Mouse (Mus musculus) lung, embryonic 16.5 days (tissue): Measurements from ENCODE around the gene Slc7a6. TPM values are rescaled to one million over a fixed set of nuclear protein-coding genes. Genes with fewer than 3 reads are reported as not detected.

Source experiments
- ATAC-seq: fragments of 200-750 bp; cut with Nextera tagmentation; 2 replicates; pipeline ENCODE4 v1.8.0; 2017; ENCODE audit warnings: low read depth, mild to moderate bottlenecking, moderate library complexity
- H3K27ac ChIP-seq: fragments of 300-500 bp; sonication (generic); 2 replicates; pipeline ENCODE4 v1.5.1; 2014; ENCODE audit warnings: mild to moderate bottlenecking, control low read depth, low read length
- H3K27me3 ChIP-seq: fragments of 300-500 bp; sonication (generic); 2 replicates; pipeline ENCODE4 v1.6.1; 2014; ENCODE audit warnings: low read depth, low read length, mixed read lengths; ENCODE audit not compliant: control insufficient read depth, insufficient read depth
- H3K36me3 ChIP-seq: fragments of 300-500 bp; sonication (generic); 2 replicates; pipeline ENCODE4 v1.6.1; 2014; ENCODE audit warnings: low read length; ENCODE audit not compliant: control insufficient read depth, insufficient read depth
- H3K4me1 ChIP-seq: fragments of 300-500 bp; sonication (generic); replicated peaks from 2 replicates; pipeline ENCODE4 v1.6.1; 2014; ENCODE audit warnings: low read length, mixed read lengths; ENCODE audit not compliant: control insufficient read depth, insufficient read depth
- H3K4me2 ChIP-seq: fragments of 300-500 bp; sonication (generic); 2 replicates; pipeline ENCODE4 v1.6.1; 2014; ENCODE audit warnings: low read depth, low read length, control low read depth
- H3K4me3 ChIP-seq: fragments of 300-500 bp; sonication (generic); 2 replicates; pipeline ENCODE4 v1.5.1; 2014; ENCODE audit warnings: mild to moderate bottlenecking, low read length, control low read depth
- H3K9ac ChIP-seq: fragments of 300-500 bp; sonication (generic); 2 replicates; pipeline ENCODE4 v1.6.1; 2014; ENCODE audit warnings: low read length, control low read depth
- H3K9me3 ChIP-seq: fragments of 300-500 bp; sonication (generic); 2 replicates; pipeline ENCODE4 v1.6.1; 2016; ENCODE audit warnings: low read length; ENCODE audit not compliant: control insufficient read depth
- WGBS: fragments of 180-500 bp; shearing (Covaris S2); extraction: QIAGEN DNeasy Blood & Tissue Kit; methylation state at CpG from one replicate; pipeline ENCODE4 v1.1.7; 2014; 5-methylcytosine and 5-hydroxymethylcytosine counted together
- polyA plus RNA-seq: library from polyadenylated mRNA; unstranded; fragments of >200 nt; fragmentation: Nextera tagmentation; extraction: Ambion mirVana; gene quantifications from 2 replicates; pipeline ENCODE4 v1.2.1, GENCODE M21; 2015

Slc7a6 gene
- polyA plus RNA-seq, 1 experiment from 2014 or later = 41.3 TPM

- no peaks in the 10 kb centered on the region for H3K9me3 ChIP-seq
- peak within 1 kb of the TSS; percentile 81 for H3K9ac ChIP-seq
- under 1% methylated on average over 38 of the region's 38 CpGs for WGBS
- H3K4me1 ChIP-seq = peaks cover 11% of the 10 kb centered on the region
- peak within 1 kb of the TSS; percentile 74 for H3K4me3 ChIP-seq
- peak within 1 kb of the TSS; percentile 66; the same call in 1 of the 2 replicates for H3K27ac ChIP-seq
- no peaks in the 10 kb centered on the region; the same call in 1 of the 2 replicates for H3K36me3 ChIP-seq
- H3K27me3 ChIP-seq = no peaks in the 10 kb centered on the region
- ATAC-seq = peak; percentile 98
- peak within 1 kb of the TSS; percentile 84 for H3K4me2 ChIP-seq
Measured at GRCm38 (mm10) chr8:106149801-106150652, 18.6 kb upstream of the Slc7a6 start, which contains the start of gene Pla2g15. Gene Pla2g15 (plus strand): TSS chr8:106150399.

- H3K36me3 ChIP-seq = no peaks in the 10 kb centered on the region; the same call in 1 of the 2 replicates
- H3K27ac ChIP-seq = peak overlapping the region; percentile 66; the same call in 1 of the 2 replicates
- H3K4me3 ChIP-seq = peak overlapping the region; percentile 74
- no peaks in the 10 kb centered on the region for H3K27me3 ChIP-seq
- peak overlapping the region; percentile 81 for H3K9ac ChIP-seq
- ATAC-seq = no peak
- H3K4me1 ChIP-seq = peaks cover 10% of the 10 kb centered on the region
- 15% methylated on average over 8 of the region's 8 CpGs for WGBS
- H3K4me2 ChIP-seq = peak overlapping the region; percentile 84
- H3K9me3 ChIP-seq = no peaks in the 10 kb centered on the region
Measured at GRCm38 (mm10) chr8:106150653-106151000, 18.0 kb upstream of the Slc7a6 start.

- Histone ChIP-seq H3K27ac (no peak overlapping the region), H3K27me3 (no peaks in the 10 kb centered on the region), H3K4me1 (peaks cover 10% of the 10 kb centered on the region), H3K9me3 (no peaks in the 10 kb centered on the region), H3K36me3 (peaks cover 1% of the 10 kb centered on the region; the same call in 1 of the 2 replicates), H3K9ac (peak overlapping the region; percentile 81), H3K4me3 (peak overlapping the region; percentile 74), H3K4me2 (peak overlapping the region; percentile 84)
- 69% methylated on average over 9 of the region's 9 CpGs for WGBS
- ATAC-seq = no peak
Measured at GRCm38 (mm10) chr8:106151041-106151440, 17.6 kb upstream of the Slc7a6 start.

- no peaks in the 10 kb centered on the region for H3K9me3 ChIP-seq
- H3K27me3 ChIP-seq = no peaks in the 10 kb centered on the region
- H3K9ac ChIP-seq = no peak overlapping the region
- WGBS = 67% methylated on average over 4 of the region's 4 CpGs
- ATAC-seq = no peak
- H3K27ac ChIP-seq = no peak overlapping the region
- peaks cover 10% of the 10 kb centered on the region for H3K4me1 ChIP-seq
- H3K4me2 ChIP-seq = no peak overlapping the region
- no peak overlapping the region for H3K4me3 ChIP-seq
- H3K36me3 ChIP-seq = peaks cover 4% of the 10 kb centered on the region; the same call in 1 of the 2 replicates
Measured at GRCm38 (mm10) chr8:106152876-106153275, 15.8 kb upstream of the Slc7a6 start.

- H3K9me3 ChIP-seq = no peaks in the 10 kb centered on the region
- H3K4me3 ChIP-seq = no peak overlapping the region
- ATAC-seq = no peak
- no peak overlapping the region for H3K4me2 ChIP-seq
- H3K36me3 ChIP-seq = peaks cover 6% of the 10 kb centered on the region; the same call in 1 of the 2 replicates
- no peaks in the 10 kb centered on the region for H3K27me3 ChIP-seq
- H3K27ac ChIP-seq = no peak overlapping the region
- no peak overlapping the region for H3K9ac ChIP-seq
- 93% methylated on average over 1 of the region's 1 CpGs for WGBS
- no peaks in the 10 kb centered on the region for H3K4me1 ChIP-seq
Measured at GRCm38 (mm10) chr8:106157419-106157818, 11.2 kb upstream of the Slc7a6 start.

- H3K9ac ChIP-seq = no peak overlapping the region
- H3K36me3 ChIP-seq = peaks cover 13% of the 10 kb centered on the region
- H3K9me3 ChIP-seq = no peaks in the 10 kb centered on the region
- no peak overlapping the region for H3K4me3 ChIP-seq
- H3K4me2 ChIP-seq = no peak overlapping the region
- WGBS = 86% methylated on average over 10 of the region's 10 CpGs
- ATAC-seq = no peak
- H3K27me3 ChIP-seq = no peaks in the 10 kb centered on the region
- no peak overlapping the region for H3K27ac ChIP-seq
- no peaks in the 10 kb centered on the region for H3K4me1 ChIP-seq
Measured at GRCm38 (mm10) chr8:106158381-106158780, 10.3 kb upstream of the Slc7a6 start.

GRCm38 (mm10) chr8:106159876-106160275 is 8.8 kb upstream of the Slc7a6 start:
- no peak overlapping the region for H3K9ac ChIP-seq
- H3K4me2 ChIP-seq = no peak overlapping the region
- no peaks in the 10 kb centered on the region for H3K9me3 ChIP-seq
- H3K27ac ChIP-seq = no peak overlapping the region
- peaks cover 16% of the 10 kb centered on the region for H3K36me3 ChIP-seq
- H3K4me3 ChIP-seq = no peak overlapping the region
- no peaks in the 10 kb centered on the region for H3K27me3 ChIP-seq
- 84% methylated on average over 6 of the region's 6 CpGs for WGBS
- no peak for ATAC-seq
- H3K4me1 ChIP-seq = no peaks in the 10 kb centered on the region

- Histone ChIP-seq H3K36me3 (peaks cover 13% of the 10 kb centered on the region), H3K9ac (no peak overlapping the region), H3K9me3 (no peaks in the 10 kb centered on the region), H3K4me2 (no peak overlapping the region), H3K27ac (no peak overlapping the region), H3K4me3 (no peak overlapping the region), H3K27me3 (no peaks in the 10 kb centered on the region), H3K4me1 (peaks cover 2% of the 10 kb centered on the region; the same call in 1 of the 2 replicates)
- 84% methylated on average over 9 of the region's 9 CpGs for WGBS
- ATAC-seq = no peak
Measured at GRCm38 (mm10) chr8:106163251-106163650, 5.4 kb upstream of the Slc7a6 start.

GRCm38 (mm10) chr8:106165460-106165859 is 3.2 kb upstream of the Slc7a6 start:
- Histone ChIP-seq H3K27me3 (no peaks in the 10 kb centered on the region), H3K9ac (no peak overlapping the region), H3K27ac (no peak overlapping the region), H3K4me1 (peaks cover 11% of the 10 kb centered on the region), H3K4me3 (no peak overlapping the region), H3K36me3 (peaks cover 12% of the 10 kb centered on the region), H3K4me2 (no peak overlapping the region), H3K9me3 (no peaks in the 10 kb centered on the region)
- WGBS = 48% methylated on average over 4 of the region's 4 CpGs
- no peak for ATAC-seq
